In genomic region chr7:80197941-80198778, GRCm38 (mm10) we compare ENCODE assay signal across 8 mouse cellular contexts. TPM values are rescaled to one million over a fixed set of nuclear protein-coding genes. Genes with fewer than 3 reads are reported as not detected.
DNase-seq lines count a peak whose midpoint lies in the region; ATAC-seq lines count a peak whose summit lies in the region.

No protein-coding gene starts in this region.

- WGBS in hindbrain, embryonic 13.5 days, result under 1% methylated on average over 61 of the region's 74 CpGs

- ATAC-seq in hindbrain, embryonic 13.5 days (ENCODE audit: low FRiP score), result peak; percentile 91

- no peaks in the 10 kb centered on the region for H3K9me3 ChIP-seq in hindbrain, embryonic 13.5 days

- peak overlapping the region; percentile 98 for H3K27ac ChIP-seq in hindbrain, embryonic 13.5 days

- H3K4me2 ChIP-seq in hindbrain, embryonic 13.5 days, result peak overlapping the region; percentile 75

- H3K4me3 ChIP-seq in hindbrain, embryonic 13.5 days, result peak overlapping the region; percentile 78

- H3K27me3 ChIP-seq in hindbrain, embryonic 13.5 days, result no peaks in the 10 kb centered on the region

- H3K36me3 ChIP-seq in hindbrain, embryonic 13.5 days, result no peaks in the 10 kb centered on the region

- peak overlapping the region; percentile 90 for H3K9ac ChIP-seq in hindbrain, embryonic 13.5 days

- DNase-seq in Muller cell, postnatal 12 days (ENCODE audit: inconsistent ontology term), result peak; percentile 95
- DNase-seq in cerebellum, postnatal 14 days, result peak; percentile 76 to 83
- peak; percentile 66 to 70 for DNase-seq in frontal cortex, postnatal 14 days (ENCODE audit: low spot score in 2 of 2)
- DNase-seq in left cerebral cortex, adult 18-20 months (ENCODE audit: low spot score in 2 of 2), result peak; percentile 67 to 85
- peak; percentile 87 to 93 for DNase-seq in lung, postnatal 4 days
- DNase-seq in right cerebral cortex, adult 18-20 months, result peak; percentile 83
- peak; percentile 80 for DNase-seq in urinary bladder, adult 2 months (ENCODE audit: low spot score)

- H3K4me1 ChIP-seq in hindbrain, embryonic 13.5 days (replicated peaks), result peaks cover 76% of the 10 kb centered on the region

RNA-seq across cellular contexts. Expression of gene Sema4b, which starts 11.5 kb away (rescaled TPM):
- 23.9 and 26.5 TPM in 2 replicates for polyA plus RNA-seq in hindbrain, embryonic 13.5 days (2015; fragmentation: Nextera tagmentation; extraction: Ambion mirVana)
- total RNA-seq in left cerebral cortex, adult 18-20 months (2021), result 10 to 100 TPM; 17.7 to 18.0 TPM
- polyA plus RNA-seq in urinary bladder, adult 2 months (2012; rRNA removed), result 15.8 and 27.2 TPM in 2 replicates

RNA-seq across cellular contexts. Expression of gene Cib1, which starts 34.5 kb away (rescaled TPM):
- 35.0 and 38.1 TPM in 2 replicates for polyA plus RNA-seq in hindbrain, embryonic 13.5 days (2015; fragmentation: Nextera tagmentation; extraction: Ambion mirVana)
- total RNA-seq in left cerebral cortex, adult 18-20 months (2021), result 10 to 100 TPM; 20.4 to 24.3 TPM
- polyA plus RNA-seq in urinary bladder, adult 2 months (2012; rRNA removed), result 66.1 and 85.6 TPM in 2 replicates

RNA-seq across cellular contexts. Expression of gene Gdpgp1, which starts 34.5 kb away (rescaled TPM):
- 4.1 and 5.3 TPM in 2 replicates for polyA plus RNA-seq in hindbrain, embryonic 13.5 days (2015; fragmentation: Nextera tagmentation; extraction: Ambion mirVana)
- total RNA-seq in left cerebral cortex, adult 18-20 months (2021), result 1 to 10 TPM; 5.3 to 6.4 TPM
- polyA plus RNA-seq in urinary bladder, adult 2 months (2012; rRNA removed), result 2.2 and 2.6 TPM in 2 replicates

RNA-seq across cellular contexts. Expression of gene Ttll13, which starts 48.0 kb away (rescaled TPM):
- 1.7 and 2.1 TPM in 2 replicates for polyA plus RNA-seq in hindbrain, embryonic 13.5 days (2015; fragmentation: Nextera tagmentation; extraction: Ambion mirVana)
- 1 to 10 TPM; 1.9 to 3.0 TPM for total RNA-seq in left cerebral cortex, adult 18-20 months (2021)
- polyA plus RNA-seq in urinary bladder, adult 2 months (2012; rRNA removed), result 1.2 and 1.7 TPM in 2 replicates

Comparison
In these comparisons a context has a peak if more than half of its experiments do, and no peak if none do; other contexts are left out.
1. Peak in every context shown above with its lines: DNase-seq, ATAC-seq, H3K4me3 ChIP-seq and H3K27ac ChIP-seq.